ENCODE assay signal across 13 mouse cellular contexts in genomic region chr4:88344468-88344867, GRCm38 (mm10).
DNase-seq lines count a peak whose midpoint lies in the region; ATAC-seq and TF ChIP-seq lines count a peak whose summit lies in the region.
"Had no signal": no experiment of that assay in that cellular context is flagged by ENCODE, and none has a peak within 500 bp of the region (broad histone marks: within the 10 kb centered on the region; RNA-seq: fewer than 3 reads in every experiment).

No protein-coding gene starts in this region.

- peak; percentile 69 for ATAC-seq in forebrain, embryonic 14.5 days
- peak; percentile 72 for ATAC-seq in midbrain, postnatal 0 days (ENCODE audit: low FRiP score)
- ATAC-seq in megakaryocyte, adult 5-6 weeks (ENCODE audit: poor library complexity, severe bottlenecking) = no peak

- no peaks in the 10 kb centered on the region for H3K36me3 ChIP-seq in forebrain, embryonic 14.5 days (ENCODE audit: control insufficient read depth, insufficient read depth, low read length)
- H3K36me3 ChIP-seq in midbrain, postnatal 0 days (ENCODE audit: insufficient read depth, low read length) = no peaks in the 10 kb centered on the region
- H3K36me3 ChIP-seq: embryonic facial prominence, embryonic 13.5 days; limb, embryonic 13.5 days; lung, embryonic 15.5 days had no signal

- no peak overlapping the region for H3K4me2 ChIP-seq in forebrain, embryonic 14.5 days (ENCODE audit: low read length)
- H3K4me2 ChIP-seq in midbrain, postnatal 0 days (ENCODE audit: low read depth, low read length, poor library complexity, severe bottlenecking) = peak overlapping the region; percentile 35; the same call in 1 of the 2 replicates
- H3K4me2 ChIP-seq: embryonic facial prominence, embryonic 13.5 days; limb, embryonic 13.5 days; lung, embryonic 15.5 days had no signal

- no peaks in the 10 kb centered on the region for H3K9me3 ChIP-seq in forebrain, embryonic 14.5 days (replicated peaks; ENCODE audit: control insufficient read depth, low read length)
- H3K9me3 ChIP-seq in midbrain, postnatal 0 days (ENCODE audit: low read length) = no peaks in the 10 kb centered on the region
- H3K9me3 ChIP-seq: embryonic facial prominence, embryonic 13.5 days; limb, embryonic 13.5 days; lung, embryonic 15.5 days had no signal

- H3K27me3 ChIP-seq in forebrain, embryonic 14.5 days (replicated peaks; ENCODE audit: control insufficient read depth, insufficient read depth, low read length) = no peaks in the 10 kb centered on the region
- H3K27me3 ChIP-seq in midbrain, postnatal 0 days (ENCODE audit: insufficient read depth, low read length) = no peaks in the 10 kb centered on the region
- H3K27me3 ChIP-seq: embryonic facial prominence, embryonic 13.5 days; limb, embryonic 13.5 days; lung, embryonic 15.5 days had no signal

- peaks cover 9% of the 10 kb centered on the region for H3K4me1 ChIP-seq in forebrain, embryonic 14.5 days (ENCODE audit: control insufficient read depth, insufficient read depth, low read length)
- H3K4me1 ChIP-seq in midbrain, postnatal 0 days (ENCODE audit: insufficient read depth, low read length) = peaks cover 2% of the 10 kb centered on the region; the same call in 1 of the 2 replicates
- H3K4me1 ChIP-seq: embryonic facial prominence, embryonic 13.5 days; limb, embryonic 13.5 days; lung, embryonic 15.5 days had no signal

- peak; percentile 90 for DNase-seq in brain, embryonic 14.5 days (ENCODE audit: low read depth)
- peak; percentile 78 for DNase-seq in forebrain, embryonic 14.5 days (ENCODE audit: low spot score)
- DNase-seq in layer of hippocampus, postnatal 10 days (ENCODE audit: low spot score in 2 of 2) = peak; percentile 31 to 34
- peak; percentile 71 for DNase-seq in midbrain, postnatal 0 days (ENCODE audit: low spot score)
- DNase-seq in urinary bladder, postnatal 25 days (ENCODE audit: low spot score) = no peak
- no peak for DNase-seq in kidney, adult 8-10 months
- DNase-seq: cerebellum, adult 11 months; kidney, adult 11 months; thymus, adult 2 months had no signal

- H3K9ac ChIP-seq in forebrain, embryonic 14.5 days (ENCODE audit: low read length) = peak overlapping the region; percentile 6; the same call in 1 of the 2 replicates
- no peak overlapping the region for H3K9ac ChIP-seq in midbrain, postnatal 0 days (replicated peaks; ENCODE audit: low read length, poor library complexity, severe bottlenecking)
- H3K9ac ChIP-seq: embryonic facial prominence, embryonic 13.5 days; limb, embryonic 13.5 days; lung, embryonic 15.5 days had no signal

- TF ChIP-seq POLR2A in brain, embryonic 14.5 days (IDR thresholded peaks at IDR 0.05; ENCODE audit: borderline replicate concordance, extremely low read depth, insufficient read depth, insufficient read length, poor library complexity, severe bottlenecking) = no peak

- no peak overlapping the region for H3K4me3 ChIP-seq in forebrain, embryonic 14.5 days (ENCODE audit: low read depth, low read length)
- no peak overlapping the region for H3K4me3 ChIP-seq in midbrain, postnatal 0 days (ENCODE audit: low read depth, low read length)
- H3K4me3 ChIP-seq: embryonic facial prominence, embryonic 13.5 days; limb, embryonic 13.5 days; lung, embryonic 15.5 days had no signal

- no peak overlapping the region for H3K27ac ChIP-seq in forebrain, embryonic 14.5 days (ENCODE audit: low read depth, low read length)
- no peak overlapping the region for H3K27ac ChIP-seq in midbrain, postnatal 0 days (ENCODE audit: low read depth, low read length)
- H3K27ac ChIP-seq: embryonic facial prominence, embryonic 13.5 days; limb, embryonic 13.5 days; lung, embryonic 15.5 days had no signal

- WGBS in forebrain, embryonic 14.5 days = 39% methylated on average over 11 of the region's 11 CpGs
- 19% methylated on average over 11 of the region's 11 CpGs for WGBS in midbrain, postnatal 0 days

- no peak for TF ChIP-seq CTCF in brain, embryonic 14.5 days (IDR thresholded peaks at IDR 0.05; ENCODE audit: borderline replicate concordance, extremely low read depth, insufficient read depth, insufficient read length)
- peak; percentile 58 for TF ChIP-seq CTCF in midbrain, postnatal 0 days (IDR thresholded peaks at IDR 0.05)

Comparison
In these comparisons a context has a peak if more than half of its experiments do, and no peak if none do; other contexts are left out.
1. DNase-seq: peak in brain, embryonic 14.5 days (single experiment), forebrain, embryonic 14.5 days (single experiment), layer of hippocampus, postnatal 10 days (2 of 2) and midbrain, postnatal 0 days (single experiment); none in urinary bladder, postnatal 25 days (single experiment) and kidney, adult 8-10 months (0 of 2).